Mouse (Mus musculus) heart, embryonic 16.5 days (tissue): ENCODE data around the gene Vmn2r97. TPM values are rescaled to one million over a fixed set of nuclear protein-coding genes. Genes with fewer than 3 reads are reported as not detected.
"Not testable (repeated sequence)": the region's sequence is repeated elsewhere in the genome, so short reads cannot be mapped to it uniquely, and the experiment has no call there.

Experiments used
- ATAC-seq: fragments of 200-750 bp; cut with Nextera tagmentation; replicated peaks from 2 replicates; pipeline ENCODE4 v1.8.0; 2017; ENCODE audit warnings: moderate number of reproducible peaks; ENCODE audit not compliant: insufficient read depth, low FRiP score; ENCODE audit errors: extremely low read depth
- H3K27ac ChIP-seq: fragments of 300-500 bp; sonication (generic); 2 replicates; pipeline ENCODE4 v1.5.1; 2014; ENCODE audit warnings: mild to moderate bottlenecking, low read length, control low read depth, moderate library complexity
- H3K27me3 ChIP-seq: fragments of 300-500 bp; sonication (generic); 2 replicates; pipeline ENCODE4 v1.6.1; 2014; ENCODE audit warnings: low read length, mixed read lengths; ENCODE audit not compliant: control insufficient read depth, insufficient read depth
- H3K36me3 ChIP-seq: fragments of 300-500 bp; sonication (generic); 2 replicates; pipeline ENCODE4 v1.6.1; 2014; ENCODE audit not compliant: control insufficient read depth, insufficient read depth
- H3K4me1 ChIP-seq: fragments of 300-500 bp; sonication (generic); 2 replicates; pipeline ENCODE4 v1.6.1; 2014; ENCODE audit warnings: low read length, mixed read lengths; ENCODE audit not compliant: control insufficient read depth, insufficient read depth
- H3K4me2 ChIP-seq: fragments of 300-500 bp; sonication (generic); 2 replicates; pipeline ENCODE4 v1.6.1; 2014; ENCODE audit warnings: low read depth, mild to moderate bottlenecking, control low read depth, low read length
- H3K4me3 ChIP-seq: fragments of 300-500 bp; sonication (generic); 2 replicates; pipeline ENCODE4 v1.5.1; 2014; ENCODE audit warnings: mild to moderate bottlenecking, control low read depth, low read length
- H3K9ac ChIP-seq: fragments of 300-500 bp; sonication (generic); 2 replicates; pipeline ENCODE4 v1.6.1; 2014; ENCODE audit warnings: low read length, control low read depth
- H3K9me3 ChIP-seq: fragments of 300-500 bp; sonication (generic); replicated peaks from 2 replicates; pipeline ENCODE4 v1.6.1; 2016; ENCODE audit warnings: low read length; ENCODE audit not compliant: control insufficient read depth
- WGBS: fragments of 180-500 bp; shearing (Covaris S2); extraction: QIAGEN DNeasy Blood & Tissue Kit; methylation state at CpG from one replicate; pipeline ENCODE4 v1.1.7; 2014; 5-methylcytosine and 5-hydroxymethylcytosine counted together
- polyA plus RNA-seq: library from polyadenylated mRNA; unstranded; fragments of >200 nt; fragmentation: Nextera tagmentation; extraction: Ambion mirVana; gene quantifications from 2 replicates; pipeline ENCODE4 v1.2.1, GENCODE M21; 2015

Vmn2r97 gene
- 0.04 TPM in 2 replicates for polyA plus RNA-seq

GRCm38 (mm10) chr17:18914000-18914399 lies at the start of gene Vmn2r97:
TSS of gene Vmn2r97 (plus strand) at chr17:18914300.
- H3K9ac ChIP-seq, ATAC-seq, H3K9me3 ChIP-seq, H3K36me3 ChIP-seq, H3K27me3 ChIP-seq, H3K4me2 ChIP-seq, H3K4me3 ChIP-seq, H3K4me1 ChIP-seq, H3K27ac ChIP-seq: not testable (repeated sequence)
- WGBS: 41% methylated on average over 2 of the region's 2 CpGs

DNA sequence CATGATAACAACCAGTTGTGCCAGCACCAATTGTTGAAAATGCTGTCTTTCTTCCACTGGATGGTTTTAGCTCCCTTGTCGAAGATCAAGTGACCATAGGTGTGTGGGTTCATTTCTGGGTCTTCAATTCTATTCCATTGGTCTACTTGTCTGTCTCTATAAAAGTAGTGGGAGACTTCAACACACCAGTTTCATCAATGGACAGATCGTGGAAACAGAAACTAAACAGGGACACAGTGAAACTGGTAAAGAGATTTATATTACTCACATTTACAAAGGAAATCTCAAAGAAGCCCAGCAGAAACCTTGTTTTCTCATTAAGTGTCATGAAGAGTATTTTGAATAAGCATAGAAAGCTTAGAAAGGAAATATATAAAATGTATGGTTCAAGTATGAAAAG lies 31.7 kb upstream of the Vmn2r97 start:
- not testable (repeated sequence) for H3K4me1 ChIP-seq, H3K9me3 ChIP-seq, H3K4me3 ChIP-seq, H3K27me3 ChIP-seq, H3K27ac ChIP-seq, ATAC-seq, H3K9ac ChIP-seq, H3K36me3 ChIP-seq, H3K4me2 ChIP-seq
- WGBS: 69% methylated on average over 1 of the region's 2 CpGs

- Histone ChIP-seq H3K4me1 (no peaks in the 10 kb centered on the region), H3K36me3 (no peaks in the 10 kb centered on the region), H3K27ac (no peak overlapping the region), H3K9ac (no peak overlapping the region), H3K27me3 (no peaks in the 10 kb centered on the region), H3K4me3 (no peak overlapping the region), H3K4me2 (no peak overlapping the region), H3K9me3 (0 out of 2 replicates have a peak, but pooled peaks cover 3% of the 10 kb centered on the region)
- 73% methylated on average over 6 of the region's 6 CpGs for WGBS
- no peak for ATAC-seq
These were observed 24.3 kb upstream of the Vmn2r97 start for GRCm38 (mm10) chr17:18889745-18890329.

- H3K9me3 ChIP-seq: peaks cover 12% of the 10 kb centered on the region; the same call in 1 of the 2 replicates
- not testable (repeated sequence) for H3K36me3 ChIP-seq, ATAC-seq, H3K4me3 ChIP-seq, H3K27ac ChIP-seq, H3K27me3 ChIP-seq, H3K4me2 ChIP-seq, H3K4me1 ChIP-seq, H3K9ac ChIP-seq
- WGBS: 71% methylated on average over 1 of the region's 1 CpGs
These were observed 43.7 kb downstream of the Vmn2r97 start for GRCm38 (mm10) chr17:18957800-18958199.

GRCm38 (mm10) chr17:18968371-18969275 lies 54.5 kb downstream of the Vmn2r97 start:
- no peak overlapping the region for H3K27ac ChIP-seq
- H3K4me2 ChIP-seq: no peak overlapping the region
- no peak overlapping the region for H3K9ac ChIP-seq
- no peaks in the 10 kb centered on the region for H3K27me3 ChIP-seq
- H3K4me1 ChIP-seq: no peaks in the 10 kb centered on the region
- H3K36me3 ChIP-seq: no peaks in the 10 kb centered on the region
- WGBS: 79% methylated on average over 29 of the region's 29 CpGs
- ATAC-seq: no peak
- H3K9me3 ChIP-seq: peaks cover 18% of the 10 kb centered on the region
- H3K4me3 ChIP-seq: no peak overlapping the region

Other genes starting within 250 kb of the Vmn2r97 start
- gene Vmn2r98, start 139.2 kb downstream of the Vmn2r97 start, polyA plus RNA-seq: not detected in 2 replicates